11 mouse cellular contexts compared by ENCODE assay signal in genomic region chr6:53337398-53337797, GRCm38 (mm10). TPM values are rescaled to one million over a fixed set of nuclear protein-coding genes. Genes with fewer than 3 reads are reported as not detected.
A peak's percentile ranks its signal among the peaks of the same experiment; 100 is the strongest.
DNase-seq lines count a peak whose midpoint lies in the region; ATAC-seq and TF ChIP-seq lines count a peak whose summit lies in the region.
"Had no signal": no experiment of that assay in that cellular context is flagged by ENCODE, and none has a peak within 500 bp of the region (broad histone marks: within the 10 kb centered on the region; RNA-seq: fewer than 3 reads in every experiment).

No protein-coding gene starts in this region.

- H3K4me1 ChIP-seq in midbrain, embryonic 14.5 days (ENCODE audit: control insufficient read depth, insufficient read depth, low read length) = no peaks in the 10 kb centered on the region
- 0 out of 2 replicates have a peak, but pooled peaks cover 6% of the 10 kb centered on the region for H3K4me1 ChIP-seq in midbrain, embryonic 10.5 days
- H3K4me1 ChIP-seq in forebrain, embryonic 16.5 days (replicated peaks; ENCODE audit: control insufficient read depth, insufficient read depth, low read length) = no peaks in the 10 kb centered on the region

- DNase-seq in right cerebral cortex, adult 2 months (ENCODE audit: low spot score in 2 of 2) = peak; percentile 7 to 8
- no peak for DNase-seq in right cerebral cortex, postnatal 36 days (ENCODE audit: low spot score in 2 of 2)
- peak; percentile 80 for DNase-seq in gastrocnemius, adult 2 months
- DNase-seq in heart, postnatal 25 days (ENCODE audit: low spot score) = peak; percentile 66
- DNase-seq in testis, postnatal 10 days (ENCODE audit: low spot score) = peak; percentile 44
- no peak for DNase-seq in midbrain, embryonic 14.5 days
- DNase-seq in midbrain, embryonic 10.5 days (ENCODE audit: low spot score) = no peak
- DNase-seq: kidney, postnatal 36 days; right cerebral cortex, postnatal 4 days had no signal

- no peak for TF ChIP-seq CTCF in gastrocnemius, adult 2 months (IDR thresholded peaks at IDR 0.05)

- peak overlapping the region; percentile 32; the same call in 1 of the 2 replicates for H3K4me3 ChIP-seq in gastrocnemius, adult 2 months
- no peak overlapping the region for H3K4me3 ChIP-seq in midbrain, embryonic 14.5 days (replicated peaks; ENCODE audit: low read depth, low read length)
- no peak overlapping the region for H3K4me3 ChIP-seq in midbrain, embryonic 10.5 days
- no peak overlapping the region for H3K4me3 ChIP-seq in forebrain, embryonic 16.5 days (replicated peaks; ENCODE audit: low read length)
- H3K4me3 ChIP-seq: embryonic facial prominence, embryonic 13.5 days had no signal

- intact Hi-C loops in gastrocnemius, adult 2 months (cut with DNase I) = no loop called here
- intact Hi-C loops in heart, postnatal 25 days (cut with DNase I) = no loop called here

- H3K9ac ChIP-seq in midbrain, embryonic 14.5 days (replicated peaks; ENCODE audit: low read length) = no peak overlapping the region
- H3K9ac ChIP-seq in forebrain, embryonic 16.5 days (replicated peaks; ENCODE audit: low read depth, low read length) = no peak overlapping the region
- H3K9ac ChIP-seq: embryonic facial prominence, embryonic 13.5 days had no signal

- no peaks in the 10 kb centered on the region for H3K27me3 ChIP-seq in midbrain, embryonic 14.5 days (ENCODE audit: control insufficient read depth, insufficient read depth, low read length)
- no peaks in the 10 kb centered on the region for H3K27me3 ChIP-seq in midbrain, embryonic 10.5 days (ENCODE audit: low read depth, poor library complexity, severe bottlenecking)
- H3K27me3 ChIP-seq in forebrain, embryonic 16.5 days (replicated peaks; ENCODE audit: control insufficient read depth, insufficient read depth, low read length) = no peaks in the 10 kb centered on the region
- H3K27me3 ChIP-seq: embryonic facial prominence, embryonic 13.5 days had no signal

- no peak overlapping the region for H3K4me2 ChIP-seq in midbrain, embryonic 14.5 days (ENCODE audit: low read length)
- H3K4me2 ChIP-seq in forebrain, embryonic 16.5 days (ENCODE audit: low read length) = no peak overlapping the region
- H3K4me2 ChIP-seq: embryonic facial prominence, embryonic 13.5 days had no signal

- no peak for ATAC-seq in midbrain, embryonic 14.5 days (ENCODE audit: low FRiP score, low TSS enrichment)
- no peak for ATAC-seq in forebrain, embryonic 16.5 days

- WGBS in midbrain, embryonic 14.5 days = 66% methylated on average over 9 of the region's 9 CpGs
- 70% methylated on average over 9 of the region's 9 CpGs for WGBS in midbrain, embryonic 10.5 days
- WGBS in forebrain, embryonic 16.5 days = 47% methylated on average over 9 of the region's 9 CpGs

- H3K36me3 ChIP-seq in midbrain, embryonic 14.5 days (ENCODE audit: control insufficient read depth, insufficient read depth, low read length) = no peaks in the 10 kb centered on the region
- H3K36me3 ChIP-seq in midbrain, embryonic 10.5 days = no peaks in the 10 kb centered on the region
- no peaks in the 10 kb centered on the region for H3K36me3 ChIP-seq in forebrain, embryonic 16.5 days (ENCODE audit: control insufficient read depth, insufficient read depth)
- H3K36me3 ChIP-seq: embryonic facial prominence, embryonic 13.5 days had no signal

- H3K9me3 ChIP-seq in midbrain, embryonic 14.5 days (ENCODE audit: control insufficient read depth, low read length) = no peaks in the 10 kb centered on the region
- no peaks in the 10 kb centered on the region for H3K9me3 ChIP-seq in midbrain, embryonic 10.5 days (replicated peaks)
- no peaks in the 10 kb centered on the region for H3K9me3 ChIP-seq in forebrain, embryonic 16.5 days (ENCODE audit: control insufficient read depth, low read length)
- H3K9me3 ChIP-seq: embryonic facial prominence, embryonic 13.5 days had no signal

- H3K27ac ChIP-seq in gastrocnemius, adult 2 months = peak overlapping the region; percentile 31; the same call in 1 of the 2 replicates
- no peak overlapping the region for H3K27ac ChIP-seq in midbrain, embryonic 14.5 days (replicated peaks; ENCODE audit: low read depth, low read length)
- no peak overlapping the region for H3K27ac ChIP-seq in midbrain, embryonic 10.5 days (replicated peaks)
- H3K27ac ChIP-seq in forebrain, embryonic 16.5 days (ENCODE audit: low read length) = no peak overlapping the region
- H3K27ac ChIP-seq: embryonic facial prominence, embryonic 13.5 days had no signal

RNA-seq across cellular contexts. Expression of gene Creb5, which starts 50.3 kb away (rescaled TPM):
- total RNA-seq in gastrocnemius, adult 2 months (2021) = 1 to 10 TPM; 4.5 to 6.1 TPM
- total RNA-seq in heart, postnatal 25 days (2021) = 10 to 100 TPM in 1 of 2 experiments, 1 to 10 TPM in 1; 9.3 to 10.9 TPM
- 1.9 and 2.8 TPM in 2 replicates for polyA plus RNA-seq in midbrain, embryonic 14.5 days (2014; fragmentation: Nextera tagmentation; extraction: Ambion mirVana)
- polyA plus RNA-seq in midbrain, embryonic 10.5 days (2016; fragmentation: Nextera tagmentation; extraction: Ambion mirVana) = 4.8 and 5.4 TPM in 2 replicates
- polyA plus RNA-seq in forebrain, embryonic 16.5 days (2015; fragmentation: Nextera tagmentation; extraction: Ambion mirVana) = 11.9 and 14.8 TPM in 2 replicates

Comparison
In these comparisons a context has a peak if more than half of its experiments do, and no peak if none do; other contexts are left out.
1. DNase-seq: peak in right cerebral cortex, adult 2 months (2 of 2), gastrocnemius, adult 2 months (single experiment), heart, postnatal 25 days (single experiment) and testis, postnatal 10 days (single experiment); none in right cerebral cortex, postnatal 36 days (0 of 2), midbrain, embryonic 14.5 days (single experiment) and midbrain, embryonic 10.5 days (single experiment).